Mouse (Mus musculus) bone marrow, adult 2 months (tissue): ENCODE measurements around the gene Nrde2.

Experiments
- CTCF ChIP-seq: fragments of 200-500 bp; IDR thresholded peaks from 2 replicates; pipeline ENCODE4 v1.5.1; 2011; ENCODE audit warnings: low read length, control low read depth; ENCODE audit not compliant: control insufficient read depth, insufficient read depth
- POLR2A ChIP-seq: fragments of 200-500 bp; IDR thresholded peaks from 2 replicates; pipeline ENCODE4 v1.6.1; 2011; ENCODE audit warnings: low read depth, mild to moderate bottlenecking, control low read depth, low read length, borderline replicate concordance; ENCODE audit not compliant: control insufficient read depth

GRCm38 (mm10) chr12:100206521-100206920 lies 47.1 kb upstream of the Nrde2 start:
- TF ChIP-seq CTCF (no peak), POLR2A (no peak)
